In genomic region chr9:50845081-50845480, GRCm38 (mm10) we compare ENCODE assay signal across 8 mouse cellular contexts. TPM values are rescaled to one million over a fixed set of nuclear protein-coding genes. Genes with fewer than 3 reads are reported as not detected.
DNase-seq lines count a peak whose midpoint lies in the region; ATAC-seq and TF ChIP-seq lines count a peak whose summit lies in the region.

TSS of gene Ppp2r1b (plus strand) at chr9:50845301.

- no peak for TF ChIP-seq CTCF in lung, adult 2 months (IDR thresholded peaks at IDR 0.05; ENCODE audit: insufficient read depth, low read length)

- ATAC-seq in limb, embryonic 12.5 days (ENCODE audit: insufficient number of reproducible peaks, insufficient read depth, low FRiP score, low TSS enrichment, low read depth), result no peak
- no peak for ATAC-seq in stomach, embryonic 14.5 days (ENCODE audit: insufficient number of reproducible peaks, insufficient read depth, low FRiP score, low read depth)

- H3K27ac ChIP-seq in brown adipose tissue, adult 24 weeks (replicated peaks; ENCODE audit: low read depth, low read length), result no peak within 1 kb of the TSS
- peak within 1 kb of the TSS; percentile 54; the same call in 1 of the 2 replicates for H3K27ac ChIP-seq in limb, embryonic 12.5 days
- H3K27ac ChIP-seq in stomach, embryonic 14.5 days (ENCODE audit: low read length), result no peak within 1 kb of the TSS

- intact Hi-C loops in heart, postnatal 25 days (cut with DNase I), result loop anchor here (5.0 to 10.0 kb wide), 2 partner anchors 292 to 450 kb away; no protein-coding TSS in a partner anchor

- H3K4me1 ChIP-seq in lung, adult 2 months (ENCODE audit: control insufficient read depth, insufficient read depth, low read length), result peaks cover 16% of the 10 kb centered on the region
- H3K4me1 ChIP-seq in brown adipose tissue, adult 24 weeks (ENCODE audit: control insufficient read depth, insufficient read depth, insufficient read length, low read length), result peaks cover 12% of the 10 kb centered on the region
- peaks cover 21% of the 10 kb centered on the region for H3K4me1 ChIP-seq in limb, embryonic 12.5 days (replicated peaks)
- peaks cover 17% of the 10 kb centered on the region for H3K4me1 ChIP-seq in stomach, embryonic 14.5 days (ENCODE audit: control insufficient read depth, insufficient read depth, low read length)

- no peaks in the 10 kb centered on the region for H3K9me3 ChIP-seq in limb, embryonic 12.5 days
- no peaks in the 10 kb centered on the region for H3K9me3 ChIP-seq in stomach, embryonic 14.5 days (ENCODE audit: control insufficient read depth, low read depth, low read length)

- peaks cover 23% of the 10 kb centered on the region for H3K36me3 ChIP-seq in limb, embryonic 12.5 days
- peaks cover 11% of the 10 kb centered on the region for H3K36me3 ChIP-seq in stomach, embryonic 14.5 days (ENCODE audit: control insufficient read depth, insufficient read depth, low read length)

- 90% methylated on average over 3 of the region's 3 CpGs for WGBS in lung, adult 2 months
- 91% methylated on average over 3 of the region's 3 CpGs for WGBS in limb, embryonic 12.5 days
- WGBS in stomach, embryonic 14.5 days, result 96% methylated on average over 3 of the region's 3 CpGs

- no peak for TF ChIP-seq POLR2A in lung, adult 2 months (IDR thresholded peaks at IDR 0.05; ENCODE audit: borderline replicate concordance, extremely low read depth, low read depth, low read length)

- no peak within 1 kb of the TSS for H3K9ac ChIP-seq in limb, embryonic 12.5 days (replicated peaks)
- no peak within 1 kb of the TSS for H3K9ac ChIP-seq in stomach, embryonic 14.5 days (replicated peaks; ENCODE audit: low read depth, low read length)

- no peak for DNase-seq in lung, adult 2 months
- no peak for DNase-seq in lung, postnatal 14 days
- DNase-seq in heart, postnatal 25 days (ENCODE audit: low spot score), result no peak
- no peak for DNase-seq in spleen, postnatal 4 days (ENCODE audit: low spot score in 2 of 2)
- no peak for DNase-seq in spleen, postnatal 36 days (ENCODE audit: low spot score in 2 of 2)

- H3K4me2 ChIP-seq in limb, embryonic 12.5 days, result no peak within 1 kb of the TSS
- no peak within 1 kb of the TSS for H3K4me2 ChIP-seq in stomach, embryonic 14.5 days (replicated peaks; ENCODE audit: low read depth, low read length)

- H3K4me3 ChIP-seq in lung, adult 2 months (replicated peaks; ENCODE audit: extremely low read depth, low read depth, low read length), result no peak within 1 kb of the TSS
- H3K4me3 ChIP-seq in brown adipose tissue, adult 24 weeks (ENCODE audit: insufficient read depth, low read depth, low read length), result no peak within 1 kb of the TSS
- no peak within 1 kb of the TSS for H3K4me3 ChIP-seq in limb, embryonic 12.5 days (replicated peaks)
- no peak within 1 kb of the TSS for H3K4me3 ChIP-seq in stomach, embryonic 14.5 days (ENCODE audit: low read depth, low read length)

- H3K27me3 ChIP-seq in limb, embryonic 12.5 days, result no peaks in the 10 kb centered on the region
- H3K27me3 ChIP-seq in stomach, embryonic 14.5 days (ENCODE audit: control insufficient read depth, insufficient read depth, low read length), result no peaks in the 10 kb centered on the region

RNA-seq across cellular contexts. Expression of gene Ppp2r1b, which starts in this region (rescaled TPM):
- polyA plus RNA-seq in lung, adult 2 months (2012; rRNA removed), result 6.8 and 12.5 TPM in 2 replicates
- 35.1 and 41.6 TPM in 2 replicates for polyA plus RNA-seq in brown adipose tissue, adult 24 weeks (2012; ENCODE audit: insufficient read depth, insufficient read length, missing spikeins)
- 10 to 100 TPM; 10.2 to 10.5 TPM for total RNA-seq in heart, postnatal 25 days (2021)
- polyA plus RNA-seq in limb, embryonic 12.5 days (2016; fragmentation: Nextera tagmentation; extraction: Ambion mirVana), result 102 and 106 TPM in 2 replicates
- 73.1 and 77.7 TPM in 2 replicates for polyA plus RNA-seq in stomach, embryonic 14.5 days (2014; fragmentation: Nextera tagmentation; extraction: Ambion mirVana)
